Mouse (Mus musculus) embryonic fibroblast, embryonic 13.5 days (primary cell): ENCODE measurements at regions not wholly inside any gene's neighbourhood (a gene's known extent, or its start where the extent isn't known, plus 50 kb on each side); places are given as distances from the start of the nearest gene placed in this dataset.

Experiments used
- H3K27ac ChIP-seq: 2 replicates; pipeline ENCODE4 v1.5.1; 2012; ENCODE audit warnings: low read length, control low read depth, inconsistent platforms; ENCODE audit not compliant: insufficient read depth
- H3K4me1 ChIP-seq: 2 replicates; pipeline ENCODE4 v1.6.1; 2011; ENCODE audit warnings: low read length; ENCODE audit not compliant: control insufficient read depth, insufficient read depth
- H3K4me3 ChIP-seq: 2 replicates; pipeline ENCODE4 v1.5.1; 2011; ENCODE audit warnings: mild to moderate bottlenecking, control low read depth, low read length; ENCODE audit not compliant: insufficient read depth
- CTCF ChIP-seq: IDR thresholded peaks from 2 replicates; pipeline ENCODE4 v1.5.1; 2011; ENCODE audit warnings: mild to moderate bottlenecking, control low read depth, low read length, moderate library complexity, borderline replicate concordance; ENCODE audit not compliant: insufficient read depth
- POLR2A ChIP-seq: IDR thresholded peaks from 2 replicates; pipeline ENCODE4 v1.6.1; 2011; ENCODE audit warnings: low read depth, mild to moderate bottlenecking, control low read depth, low read length, moderate library complexity

DNA sequence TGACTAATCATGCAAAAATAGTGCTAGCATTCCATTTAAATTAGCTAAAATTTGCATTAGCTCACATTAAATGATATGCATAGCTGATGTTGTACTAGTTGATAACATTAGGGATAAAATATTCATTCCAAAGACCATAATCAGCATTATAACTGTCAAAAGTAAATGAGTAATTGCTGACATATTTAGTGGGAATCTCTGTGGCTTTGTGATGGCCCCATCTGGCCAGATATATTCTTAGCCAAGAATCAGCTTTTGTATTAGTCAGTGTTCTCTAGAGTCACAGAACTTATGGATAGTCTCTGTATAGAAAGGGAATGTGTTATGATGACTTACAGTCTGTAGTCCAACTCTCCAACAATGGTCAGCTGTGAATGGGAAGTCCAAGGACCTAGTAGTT is 171.2 kb downstream of the Gria2 start:
- H3K27ac ChIP-seq = peak overlapping the region; percentile 61; the same call in 1 of the 2 replicates
- no peak for TF ChIP-seq CTCF
- no peak for TF ChIP-seq POLR2A
- 0 out of 2 replicates have a peak, but pooled peaks cover 2% of the 10 kb centered on the region for H3K4me1 ChIP-seq
- no peak overlapping the region for H3K4me3 ChIP-seq

GRCm38 (mm10) chr3:80610414-80610813 is 192.2 kb downstream of the Gria2 start:
- no peak overlapping the region for H3K27ac ChIP-seq
- H3K4me3 ChIP-seq = no peak overlapping the region
- TF ChIP-seq POLR2A (no peak), CTCF (no peak)
- H3K4me1 ChIP-seq = no peaks in the 10 kb centered on the region

DNA sequence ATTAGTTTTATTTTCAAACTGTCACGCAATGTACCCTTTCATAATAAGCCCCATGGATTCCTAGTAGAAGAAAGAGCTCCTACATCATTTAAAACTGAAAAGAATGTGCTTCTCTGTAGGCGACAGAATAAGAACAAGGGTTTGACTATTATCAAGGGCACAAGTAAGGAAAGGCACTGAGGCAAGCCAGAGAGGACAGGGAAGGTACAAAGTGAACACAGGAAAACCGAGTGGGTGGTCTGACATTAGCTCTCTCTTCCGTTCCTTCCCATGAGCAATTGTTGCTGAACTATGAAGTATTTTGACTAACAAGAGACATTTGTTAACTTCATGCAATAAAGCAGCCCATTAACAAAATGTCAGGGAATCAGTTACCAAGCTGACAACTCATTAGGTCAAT is 194.2 kb downstream of the Gria2 start:
- TF ChIP-seq CTCF = no peak
- TF ChIP-seq POLR2A = no peak
- no peak overlapping the region for H3K27ac ChIP-seq
- no peak overlapping the region for H3K4me3 ChIP-seq
- no peaks in the 10 kb centered on the region for H3K4me1 ChIP-seq

DNA sequence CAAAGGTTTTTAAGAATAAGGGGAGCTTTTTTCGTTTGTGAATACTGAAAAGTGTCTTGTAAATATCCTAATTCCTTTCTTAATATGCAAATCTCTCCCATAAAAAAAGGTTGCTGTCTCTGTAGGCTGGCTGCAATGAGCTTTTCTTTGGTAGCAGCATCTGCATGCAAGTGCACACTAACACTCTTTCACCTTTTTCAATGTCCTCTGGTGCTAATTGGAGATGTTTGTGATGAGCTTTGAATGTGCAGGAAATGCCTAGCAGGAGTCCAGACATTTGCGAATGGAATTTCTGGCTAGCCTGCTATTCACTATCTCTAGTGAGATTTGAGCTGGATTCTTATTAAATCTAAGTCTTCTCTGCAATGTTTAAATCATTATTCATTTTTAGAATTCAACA is 194.8 kb downstream of the Gria2 start:
- no peak overlapping the region for H3K4me3 ChIP-seq
- H3K27ac ChIP-seq = no peak overlapping the region
- TF ChIP-seq CTCF (no peak), POLR2A (no peak)
- no peaks in the 10 kb centered on the region for H3K4me1 ChIP-seq

DNA sequence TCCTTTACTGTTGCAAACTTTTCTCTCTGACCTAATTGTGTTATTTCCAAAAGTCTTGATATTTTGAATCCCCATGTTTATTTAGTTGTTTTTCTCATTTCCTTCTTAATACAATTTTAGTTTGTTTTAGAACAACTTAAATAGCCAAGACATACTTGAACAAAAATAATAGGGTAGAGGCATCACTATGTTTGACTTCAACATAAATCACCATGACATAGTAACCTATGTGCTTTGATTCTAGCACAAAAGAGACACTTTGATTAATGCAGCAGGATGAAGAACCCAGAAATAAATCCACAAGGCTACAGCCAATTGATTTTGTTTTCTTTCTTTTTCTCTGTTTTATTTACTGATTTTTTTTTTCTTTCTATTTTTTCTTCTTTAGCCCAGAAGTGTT is 205.1 kb downstream of the Gria2 start:
- no peak overlapping the region for H3K4me3 ChIP-seq
- no peak for TF ChIP-seq CTCF

DNA sequence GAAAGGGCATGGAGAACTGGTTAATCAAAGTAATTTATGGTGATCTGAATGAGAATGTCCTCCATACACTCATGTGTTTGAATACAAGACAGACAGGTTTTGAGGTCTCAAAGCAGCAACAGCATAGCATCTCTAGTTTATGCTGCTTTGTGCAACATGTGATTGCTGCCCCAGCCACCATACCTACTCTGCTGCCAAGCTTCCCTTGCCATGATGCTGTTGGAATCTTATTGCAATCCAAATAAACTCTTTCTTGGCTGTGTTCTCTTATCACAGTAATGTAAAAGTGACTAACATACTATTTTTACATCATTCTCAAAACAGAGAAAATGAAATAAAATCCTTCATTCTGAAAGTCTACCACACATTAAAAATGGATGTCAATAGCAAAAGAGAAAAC is 235.1 kb downstream of the Gria2 start:
- no peaks in the 10 kb centered on the region for H3K4me1 ChIP-seq
- H3K4me3 ChIP-seq = no peak overlapping the region
- H3K27ac ChIP-seq = no peak overlapping the region
- TF ChIP-seq CTCF = no peak
- no peak for TF ChIP-seq POLR2A

More for the DNA sequence above, 205.1 kb downstream of the Gria2 start:
- Histone ChIP-seq H3K27ac (no peak overlapping the region), H3K4me1 (no peaks in the 10 kb centered on the region)

- TF ChIP-seq CTCF (no peak), POLR2A (no peak)
Measured at GRCm38 (mm10) chr3:80566236-80566635, 236.4 kb downstream of the Gria2 start.

GRCm38 (mm10) chr3:80546151-80546695 is 256.4 kb downstream of the Gria2 start:
- no peak overlapping the region for H3K4me3 ChIP-seq
- TF ChIP-seq POLR2A (no peak), CTCF (no peak)

More at GRCm38 (mm10) chr3:80566236-80566635, 236.4 kb downstream of the Gria2 start:
- H3K4me3 ChIP-seq = no peak overlapping the region
- no peaks in the 10 kb centered on the region for H3K4me1 ChIP-seq
- H3K27ac ChIP-seq = no peak overlapping the region

GRCm38 (mm10) chr3:80543783-80544182 is 258.9 kb downstream of the Gria2 start:
- H3K4me1 ChIP-seq = no peaks in the 10 kb centered on the region
- H3K27ac ChIP-seq = no peak overlapping the region
- TF ChIP-seq CTCF (no peak), POLR2A (no peak)
- H3K4me3 ChIP-seq = no peak overlapping the region

More at GRCm38 (mm10) chr3:80546151-80546695, 256.4 kb downstream of the Gria2 start:
- H3K27ac ChIP-seq = no peak overlapping the region
- no peaks in the 10 kb centered on the region for H3K4me1 ChIP-seq

GRCm38 (mm10) chr3:80541382-80541781 is 261.3 kb downstream of the Gria2 start:
- TF ChIP-seq POLR2A (no peak), CTCF (no peak)
- H3K27ac ChIP-seq = no peak overlapping the region
- no peak overlapping the region for H3K4me3 ChIP-seq
- no peaks in the 10 kb centered on the region for H3K4me1 ChIP-seq
